Mouse (Mus musculus) testis, adult 2 months (tissue): ENCODE results near the gene Slco1a4.

Experiments
- CTCF ChIP-seq: fragments of 200-500 bp; IDR thresholded peaks from 2 replicates; pipeline ENCODE4 v1.5.1; 2012; ENCODE audit warnings: low read depth, mild to moderate bottlenecking, inconsistent platforms, low read length, moderate library complexity; ENCODE audit not compliant: control insufficient read depth, insufficient read depth, insufficient replicate concordance
- POLR2A ChIP-seq: fragments of 200-500 bp; IDR thresholded peaks from 2 replicates; pipeline ENCODE4 v1.6.1; 2012; ENCODE audit warnings: low read depth, mild to moderate bottlenecking, inconsistent platforms, low read length, moderate library complexity; ENCODE audit not compliant: control insufficient read depth

DNA sequence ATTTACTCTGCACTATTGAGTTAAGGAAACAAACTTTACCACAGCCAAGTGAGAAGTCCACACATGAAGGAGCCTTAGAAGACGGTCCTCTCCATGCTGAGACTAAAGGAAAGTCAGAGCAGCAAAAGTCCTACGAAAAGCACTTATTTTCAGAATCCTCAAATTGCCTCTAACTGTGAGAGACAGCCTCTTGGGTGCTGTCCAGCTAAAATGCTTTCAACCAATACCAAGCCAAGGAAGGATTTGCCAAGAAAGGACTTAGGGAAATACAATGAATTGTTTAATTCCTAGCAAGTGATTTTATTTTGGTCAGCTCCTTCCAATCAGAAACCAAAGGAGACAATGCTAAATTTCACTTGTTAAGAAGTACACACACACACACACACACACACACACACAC lies at the start of gene Slco1a4:
- TF ChIP-seq POLR2A (no peak), CTCF (no peak)
